Mouse (Mus musculus): ENCODE results near the gene Sipa1l2. TPM values are rescaled to one million over a fixed set of nuclear protein-coding genes. Genes with fewer than 3 reads are reported as not detected.

Sipa1l2 gene
- polyA plus RNA-seq, 1 experiment from 2014 or later: 17.8 TPM

DNA sequence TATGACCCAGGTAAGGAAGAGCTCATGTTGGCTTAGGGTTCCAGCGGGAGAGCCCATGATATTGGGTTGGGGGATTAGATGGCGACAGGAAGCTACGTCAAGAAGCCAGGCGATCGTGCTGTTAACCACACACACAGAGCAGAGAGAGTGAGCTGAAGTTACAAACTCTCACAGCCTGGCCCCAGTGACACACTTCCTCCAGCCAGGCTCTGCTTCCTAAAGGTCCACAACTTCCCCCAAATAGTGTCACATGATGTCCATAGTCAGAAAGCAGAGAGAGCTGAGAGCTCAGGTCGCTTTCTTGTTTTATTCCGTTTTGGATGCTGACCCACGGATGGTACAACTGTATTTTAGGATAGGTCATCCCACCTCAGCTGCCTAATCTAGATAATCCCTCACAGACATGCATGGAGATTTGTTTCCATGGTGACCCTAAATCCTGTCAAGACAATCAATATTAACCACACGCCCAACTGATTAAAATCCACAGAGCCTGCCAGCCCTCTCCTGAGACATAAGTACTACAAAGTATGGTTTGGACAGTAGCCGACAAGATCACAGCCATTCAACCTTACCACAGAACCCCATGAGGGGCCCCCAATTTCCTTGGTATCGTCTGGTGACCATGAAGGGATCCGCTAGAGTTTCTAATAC, 30.6 kb upstream of the Sipa1l2 start:
- no peak for ATAC-seq (ENCODE audit: insufficient number of reproducible peaks, insufficient read depth, low FRiP score, low read depth)
- no peaks in the 10 kb centered on the region for H3K36me3 ChIP-seq (ENCODE audit: control insufficient read depth, insufficient read depth, low read length)
- no peak overlapping the region for H3K4me3 ChIP-seq (ENCODE audit: control insufficient read depth in 1 of 2, insufficient read depth in 1 of 2, low read depth in 1 of 2, low read length in 2 of 2)
- H3K9me3 ChIP-seq (ENCODE audit: control insufficient read depth, low read length): no peaks in the 10 kb centered on the region
- 71% methylated on average over 12 of the region's 12 CpGs for WGBS
- H3K4me2 ChIP-seq (ENCODE audit: low read length): no peak overlapping the region
- H3K9ac ChIP-seq (ENCODE audit: low read length): no peak overlapping the region
- peaks cover 0 to 3% of the 10 kb centered on the region in 2 experiments; a peak in 3 of 4 replicates for H3K4me1 ChIP-seq (ENCODE audit: control insufficient read depth in 2 of 2, insufficient read depth in 2 of 2, low read length in 2 of 2)
- H3K27me3 ChIP-seq (ENCODE audit: control insufficient read depth, insufficient read depth, low read length): no peaks in the 10 kb centered on the region
- H3K27ac ChIP-seq (replicated peaks in 1 of 2; ENCODE audit: control insufficient read depth in 1 of 2, insufficient read depth in 1 of 2, low read depth in 2 of 2, low read length in 2 of 2): no peak overlapping the region

DNA sequence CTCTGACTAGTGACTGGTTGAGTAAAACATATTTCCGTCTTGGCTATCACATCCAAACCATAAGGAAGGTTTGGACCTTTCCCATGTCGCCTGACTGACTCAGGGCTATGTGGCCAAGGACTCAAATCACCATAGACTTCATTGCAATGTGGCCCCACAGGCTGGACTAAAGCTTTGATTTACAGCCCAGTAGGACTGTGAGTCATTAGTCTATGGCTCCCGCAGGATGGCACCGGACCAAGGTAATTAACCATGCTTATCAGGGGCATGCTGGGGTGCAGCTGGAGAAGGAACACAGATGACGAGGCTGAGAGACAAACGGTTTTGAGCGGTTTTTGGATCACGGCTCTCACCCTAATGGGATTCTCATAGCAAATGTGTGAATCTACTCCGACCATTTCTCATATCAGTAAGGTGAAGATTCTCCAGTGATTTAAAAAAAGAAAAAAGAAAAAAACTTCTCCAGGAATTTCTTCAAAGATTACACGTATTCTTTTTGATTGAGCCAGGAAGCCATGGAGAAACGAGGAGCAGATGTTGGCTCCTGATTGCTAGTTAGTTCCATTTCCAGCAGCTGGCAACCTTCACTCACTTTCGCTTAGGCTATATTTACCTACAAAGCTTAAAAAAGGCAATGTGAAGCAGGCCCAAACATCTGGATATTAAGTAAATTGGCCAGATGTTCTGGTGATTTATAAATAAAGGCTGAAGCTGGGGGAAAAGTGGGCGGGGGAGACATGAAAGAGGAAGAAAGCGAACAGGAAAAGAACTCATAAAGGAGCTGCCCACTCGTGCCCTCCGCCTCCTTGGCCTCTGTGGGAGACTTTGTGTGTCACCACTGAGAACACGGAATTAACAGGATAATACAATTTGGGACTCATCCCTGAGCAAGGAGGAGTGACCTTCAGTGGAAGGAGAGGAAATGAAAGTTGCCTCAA, 26.2 kb upstream of the Sipa1l2 start:
- WGBS: 56% methylated on average over 17 of the region's 17 CpGs
- no peak for ATAC-seq (ENCODE audit: insufficient number of reproducible peaks, insufficient read depth, low FRiP score, low read depth)

DNA sequence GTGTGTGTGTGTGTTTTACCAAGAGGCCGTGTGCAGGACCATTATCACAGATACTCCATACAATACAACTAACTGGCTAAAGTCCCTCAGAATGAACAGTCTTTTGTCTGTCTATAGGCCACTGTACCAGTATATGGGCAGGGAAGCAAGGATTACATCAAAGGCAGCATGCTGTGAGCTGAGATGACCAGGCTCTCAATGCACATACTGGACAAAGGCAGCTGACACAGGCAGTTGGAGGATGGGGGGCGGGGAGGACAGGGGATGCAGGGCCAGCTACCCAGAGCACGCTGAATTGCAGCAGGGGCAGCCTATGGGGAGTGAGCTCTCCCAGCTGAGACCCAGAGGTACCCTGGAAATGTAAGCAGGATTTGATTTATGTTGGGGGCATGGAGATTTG, 20.8 kb upstream of the Sipa1l2 start:
- 72% methylated on average over 3 of the region's 3 CpGs for WGBS
- Histone ChIP-seq H3K4me3 (ENCODE audit: control insufficient read depth in 1 of 2, insufficient read depth in 1 of 2, low read depth in 1 of 2, low read length in 2 of 2) (no peak overlapping the region), H3K4me1 (ENCODE audit: control insufficient read depth in 2 of 2, insufficient read depth in 2 of 2, low read length in 2 of 2) (no peaks in the 10 kb centered on the region), H3K4me2 (ENCODE audit: low read length) (no peak overlapping the region), H3K9me3 (ENCODE audit: control insufficient read depth, low read length) (no peaks in the 10 kb centered on the region), H3K27ac (replicated peaks in 1 of 2; ENCODE audit: control insufficient read depth in 1 of 2, insufficient read depth in 1 of 2, low read depth in 2 of 2, low read length in 2 of 2) (no peak overlapping the region), H3K27me3 (ENCODE audit: control insufficient read depth, insufficient read depth, low read length) (no peaks in the 10 kb centered on the region), H3K36me3 (ENCODE audit: control insufficient read depth, insufficient read depth, low read length) (no peaks in the 10 kb centered on the region), H3K9ac (ENCODE audit: low read length) (no peak overlapping the region)
- no peak for ATAC-seq (ENCODE audit: insufficient number of reproducible peaks, insufficient read depth, low FRiP score, low read depth)

More for the DNA sequence above, 26.2 kb upstream of the Sipa1l2 start:
- H3K27ac ChIP-seq (replicated peaks in 1 of 2; ENCODE audit: control insufficient read depth in 1 of 2, insufficient read depth in 1 of 2, low read depth in 2 of 2, low read length in 2 of 2): no peak overlapping the region
- H3K9me3 ChIP-seq (ENCODE audit: control insufficient read depth, low read length): no peaks in the 10 kb centered on the region
- no peak overlapping the region for H3K4me2 ChIP-seq (ENCODE audit: low read length)
- H3K36me3 ChIP-seq (ENCODE audit: control insufficient read depth, insufficient read depth, low read length): no peaks in the 10 kb centered on the region
- no peak overlapping the region for H3K9ac ChIP-seq (ENCODE audit: low read length)
- H3K4me3 ChIP-seq (ENCODE audit: control insufficient read depth in 1 of 2, insufficient read depth in 1 of 2, low read depth in 1 of 2, low read length in 2 of 2): no peak overlapping the region
- peaks cover 0 to 2% of the 10 kb centered on the region in 2 experiments; a peak in 1 of 4 replicates for H3K4me1 ChIP-seq (ENCODE audit: control insufficient read depth in 2 of 2, insufficient read depth in 2 of 2, low read length in 2 of 2)
- H3K27me3 ChIP-seq (ENCODE audit: control insufficient read depth, insufficient read depth, low read length): no peaks in the 10 kb centered on the region

DNA sequence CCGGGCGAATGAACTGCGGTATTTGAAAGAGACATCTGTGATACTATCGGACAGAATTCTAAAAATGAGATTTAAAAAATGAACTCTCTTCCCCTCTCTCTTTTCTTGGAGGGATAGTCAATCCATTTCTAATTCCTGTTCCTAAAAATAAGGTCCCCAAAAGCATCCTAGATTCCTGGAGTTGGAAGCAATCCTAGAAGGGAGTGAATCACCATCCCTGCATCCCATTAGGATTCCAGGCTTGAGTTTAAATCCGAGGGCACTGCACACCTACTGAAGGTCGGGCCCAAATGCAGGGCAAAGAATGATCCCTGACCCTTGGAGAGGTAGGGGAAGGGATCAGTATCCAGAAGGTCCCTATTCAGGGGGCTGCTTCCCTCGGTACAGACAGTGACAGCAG, 17.0 kb upstream of the Sipa1l2 start:
- no peaks in the 10 kb centered on the region for H3K9me3 ChIP-seq (ENCODE audit: control insufficient read depth, low read length)
- no peak overlapping the region for H3K9ac ChIP-seq (ENCODE audit: low read length)
- WGBS: 90% methylated on average over 7 of the region's 7 CpGs
- H3K4me1 ChIP-seq (ENCODE audit: control insufficient read depth in 2 of 2, insufficient read depth in 2 of 2, low read length in 2 of 2): peaks cover 7 to 8% of the 10 kb centered on the region in 2 experiments; a peak in 3 of 4 replicates
- no peak overlapping the region for H3K27ac ChIP-seq (replicated peaks in 1 of 2; ENCODE audit: control insufficient read depth in 1 of 2, insufficient read depth in 1 of 2, low read depth in 2 of 2, low read length in 2 of 2)
- ATAC-seq (ENCODE audit: insufficient number of reproducible peaks, insufficient read depth, low FRiP score, low read depth): no peak
- no peaks in the 10 kb centered on the region for H3K27me3 ChIP-seq (ENCODE audit: control insufficient read depth, insufficient read depth, low read length)
- no peak overlapping the region for H3K4me3 ChIP-seq (ENCODE audit: control insufficient read depth in 1 of 2, insufficient read depth in 1 of 2, low read depth in 1 of 2, low read length in 2 of 2)
- H3K4me2 ChIP-seq (ENCODE audit: low read length): no peak overlapping the region
- H3K36me3 ChIP-seq (ENCODE audit: control insufficient read depth, insufficient read depth, low read length): no peaks in the 10 kb centered on the region

DNA sequence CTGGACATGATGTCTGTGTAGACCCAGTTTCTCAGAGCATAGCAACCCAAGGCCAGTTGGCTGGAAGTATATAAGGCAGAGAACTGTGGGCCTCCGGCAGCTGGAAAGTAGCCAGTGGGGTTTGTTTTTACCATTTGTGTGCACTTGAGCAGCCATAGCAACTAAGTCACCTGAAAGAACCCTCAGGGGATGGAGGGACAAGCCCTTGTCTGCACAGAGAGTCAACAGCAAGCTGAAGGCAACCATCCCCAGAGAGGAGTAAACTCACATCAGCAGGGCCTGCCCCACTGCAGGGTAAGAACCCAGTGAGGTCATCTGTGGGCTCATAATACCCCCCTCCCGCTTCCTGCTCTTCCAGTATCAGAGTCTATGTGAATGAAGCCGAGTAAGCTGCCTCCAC, 14.7 kb upstream of the Sipa1l2 start:
- H3K4me3 ChIP-seq (ENCODE audit: control insufficient read depth in 1 of 2, insufficient read depth in 1 of 2, low read depth in 1 of 2, low read length in 2 of 2): no peak overlapping the region
- H3K27me3 ChIP-seq (ENCODE audit: control insufficient read depth, insufficient read depth, low read length): no peaks in the 10 kb centered on the region
- no peak overlapping the region for H3K9ac ChIP-seq (ENCODE audit: low read length)
- no peak overlapping the region for H3K4me2 ChIP-seq (ENCODE audit: low read length)
- H3K36me3 ChIP-seq (ENCODE audit: control insufficient read depth, insufficient read depth, low read length): no peaks in the 10 kb centered on the region
- H3K27ac ChIP-seq (replicated peaks in 1 of 2; ENCODE audit: control insufficient read depth in 1 of 2, insufficient read depth in 1 of 2, low read depth in 2 of 2, low read length in 2 of 2): no peak overlapping the region
- peaks cover 7 to 8% of the 10 kb centered on the region in 2 experiments; a peak in 3 of 4 replicates for H3K4me1 ChIP-seq (ENCODE audit: control insufficient read depth in 2 of 2, insufficient read depth in 2 of 2, low read length in 2 of 2)
- H3K9me3 ChIP-seq (ENCODE audit: control insufficient read depth, low read length): no peaks in the 10 kb centered on the region
- ATAC-seq (ENCODE audit: insufficient number of reproducible peaks, insufficient read depth, low FRiP score, low read depth): no peak
- 31% methylated on average over 3 of the region's 3 CpGs for WGBS

DNA sequence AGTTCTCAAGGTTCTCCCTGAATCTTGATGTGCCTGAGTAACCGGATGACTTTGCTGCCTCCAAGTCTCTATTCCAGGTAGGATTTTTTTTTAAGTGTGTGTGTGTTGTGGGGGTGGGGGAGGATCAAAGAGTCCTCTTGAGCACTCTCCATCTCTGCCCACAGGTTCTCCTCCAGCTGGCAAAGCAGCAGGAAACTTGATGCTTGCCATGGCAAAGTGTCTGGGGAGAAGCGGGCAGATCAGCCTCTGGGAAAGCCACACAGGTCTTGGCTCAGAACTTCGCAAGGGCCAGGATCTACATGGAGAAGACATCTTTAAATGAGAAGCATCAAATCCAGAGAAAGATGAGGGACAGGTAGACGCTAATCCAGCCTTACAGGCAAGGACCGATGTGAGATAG, 10.8 kb upstream of the Sipa1l2 start:
- ATAC-seq (ENCODE audit: insufficient number of reproducible peaks, insufficient read depth, low FRiP score, low read depth): no peak
- no peak overlapping the region for H3K9ac ChIP-seq (ENCODE audit: low read length)
- no peaks in the 10 kb centered on the region for H3K9me3 ChIP-seq (ENCODE audit: control insufficient read depth, low read length)

DNA sequence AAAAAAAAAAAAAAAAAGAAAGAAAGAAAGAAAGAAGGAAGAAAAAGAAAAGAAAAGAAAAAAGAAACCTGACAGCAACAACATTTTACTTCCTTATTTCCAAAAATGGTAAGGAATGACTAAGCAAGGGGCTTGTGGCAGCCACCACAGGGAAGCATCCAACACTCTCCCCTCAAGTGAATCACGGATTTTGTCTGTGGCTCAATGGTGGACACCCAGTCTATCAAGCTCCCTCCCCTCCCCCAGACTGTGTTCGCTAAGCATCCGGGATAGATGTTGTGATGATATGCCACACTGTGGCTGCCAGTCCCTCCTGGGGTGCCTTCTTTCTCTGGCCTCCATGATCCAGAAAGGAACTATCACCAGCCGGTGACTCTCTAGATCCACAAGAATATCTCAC, 6.5 kb upstream of the Sipa1l2 start:
- no peak for ATAC-seq (ENCODE audit: insufficient number of reproducible peaks, insufficient read depth, low FRiP score, low read depth)
- 80% methylated on average over 4 of the region's 4 CpGs for WGBS
- Histone ChIP-seq H3K4me2 (ENCODE audit: low read length) (no peak overlapping the region), H3K4me1 (ENCODE audit: control insufficient read depth in 2 of 2, insufficient read depth in 2 of 2, low read length in 2 of 2) (no peaks in the 10 kb centered on the region), H3K27me3 (ENCODE audit: control insufficient read depth, insufficient read depth, low read length) (no peaks in the 10 kb centered on the region), H3K9ac (ENCODE audit: low read length) (no peak overlapping the region), H3K4me3 (ENCODE audit: control insufficient read depth in 1 of 2, insufficient read depth in 1 of 2, low read depth in 1 of 2, low read length in 2 of 2) (no peak overlapping the region), H3K27ac (replicated peaks in 1 of 2; ENCODE audit: control insufficient read depth in 1 of 2, insufficient read depth in 1 of 2, low read depth in 2 of 2, low read length in 2 of 2) (no peak overlapping the region), H3K9me3 (ENCODE audit: control insufficient read depth, low read length) (no peaks in the 10 kb centered on the region), H3K36me3 (ENCODE audit: control insufficient read depth, insufficient read depth, low read length) (no peaks in the 10 kb centered on the region)

More for the DNA sequence above, 10.8 kb upstream of the Sipa1l2 start:
- WGBS: 89% methylated on average over 5 of the region's 5 CpGs
- no peak overlapping the region for H3K27ac ChIP-seq (replicated peaks in 1 of 2; ENCODE audit: control insufficient read depth in 1 of 2, insufficient read depth in 1 of 2, low read depth in 2 of 2, low read length in 2 of 2)
- no peaks in the 10 kb centered on the region for H3K27me3 ChIP-seq (ENCODE audit: control insufficient read depth, insufficient read depth, low read length)
- no peak overlapping the region for H3K4me2 ChIP-seq (ENCODE audit: low read length)
- H3K4me3 ChIP-seq (ENCODE audit: control insufficient read depth in 1 of 2, insufficient read depth in 1 of 2, low read depth in 1 of 2, low read length in 2 of 2): no peak overlapping the region
- peaks cover 7 to 8% of the 10 kb centered on the region in 2 experiments; a peak in 3 of 4 replicates for H3K4me1 ChIP-seq (ENCODE audit: control insufficient read depth in 2 of 2, insufficient read depth in 2 of 2, low read length in 2 of 2)
- H3K36me3 ChIP-seq (ENCODE audit: control insufficient read depth, insufficient read depth, low read length): no peaks in the 10 kb centered on the region
